Mouse (Mus musculus) kidney, postnatal 10 days (tissue): ENCODE measurements around the gene Endou.

Experiments
- DNase-seq: peaks from one replicate; pipeline ENCODE4 v3.0.0; 2021; ENCODE audit warnings: mixed read lengths

Endou gene

DNA sequence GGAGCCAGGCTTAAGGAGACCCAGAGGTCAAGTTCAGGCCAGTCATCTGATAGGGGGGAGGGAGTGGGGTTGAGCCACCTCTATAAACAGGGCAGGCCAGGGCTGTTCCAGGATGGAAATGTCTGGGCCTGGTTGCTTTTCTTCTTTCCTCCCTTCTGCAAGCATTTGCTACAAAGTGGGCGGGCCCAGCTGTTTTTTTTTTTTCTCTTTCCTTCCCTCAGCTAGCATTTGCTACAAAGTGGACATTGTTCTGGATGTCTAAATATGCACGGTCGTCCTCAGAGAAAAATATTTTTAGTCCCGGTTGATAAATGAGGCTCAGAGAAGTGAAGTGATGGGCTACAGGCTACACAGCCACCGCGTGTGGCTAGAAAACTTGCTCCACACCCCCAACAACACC lies 23.3 kb upstream of the Endou start:
- no peak for DNase-seq

DNA sequence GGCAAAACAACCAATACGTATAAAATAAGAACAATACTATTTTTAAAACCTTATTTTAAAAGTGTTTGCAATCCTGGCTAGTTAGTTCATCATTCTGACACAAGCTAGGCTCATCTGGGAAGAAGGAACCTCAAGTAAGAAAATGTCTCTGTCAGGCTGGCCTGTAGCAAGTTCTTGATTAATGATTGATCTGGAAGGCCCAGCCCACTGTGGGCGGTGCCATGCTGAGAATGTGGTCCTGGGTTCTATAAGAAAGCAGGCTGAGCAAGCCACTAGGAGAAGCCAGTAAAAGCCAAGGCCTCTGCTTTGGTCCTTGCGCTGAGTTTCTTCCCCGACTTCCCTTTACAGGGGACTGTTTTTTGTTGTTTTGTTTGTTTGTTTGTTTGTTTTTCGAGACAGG lies 21.4 kb upstream of the Endou start:
- no peak for DNase-seq

- DNase-seq = peak; percentile 54
Measured at GRCm38 (mm10) chr15:97751676-97752075, 20.5 kb upstream of the Endou start.

GRCm38 (mm10) chr15:97750697-97751096 lies 19.6 kb upstream of the Endou start:
- DNase-seq = peak; percentile 91

- no peak for DNase-seq
Measured at GRCm38 (mm10) chr15:97749841-97750240, 18.7 kb upstream of the Endou start.

GRCm38 (mm10) chr15:97749397-97749796 lies 18.3 kb upstream of the Endou start:
- no peak for DNase-seq

DNA sequence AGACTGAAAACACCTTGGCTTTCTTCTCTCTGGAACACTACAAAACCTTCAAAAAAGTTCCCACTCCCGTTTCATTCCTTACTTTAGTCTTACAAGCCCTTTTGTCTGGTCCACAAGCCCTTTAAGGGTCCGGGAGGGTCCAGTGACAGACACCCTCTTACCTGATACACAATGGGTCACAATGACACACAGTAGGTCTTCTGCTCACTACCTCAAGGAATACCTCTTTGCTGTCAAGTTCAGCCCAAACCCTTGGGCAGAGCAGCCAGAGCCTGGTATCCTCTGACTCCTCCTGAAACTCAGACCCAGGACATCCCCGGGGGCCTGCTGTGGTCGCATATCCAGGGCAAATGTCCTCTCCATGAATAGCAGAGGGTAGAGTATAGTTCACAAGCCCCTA lies 17.8 kb upstream of the Endou start:
- no peak for DNase-seq

GRCm38 (mm10) chr15:97748309-97748708 lies 17.2 kb upstream of the Endou start:
- DNase-seq = no peak

GRCm38 (mm10) chr15:97747486-97747885 lies 16.3 kb upstream of the Endou start:
- no peak for DNase-seq

DNA sequence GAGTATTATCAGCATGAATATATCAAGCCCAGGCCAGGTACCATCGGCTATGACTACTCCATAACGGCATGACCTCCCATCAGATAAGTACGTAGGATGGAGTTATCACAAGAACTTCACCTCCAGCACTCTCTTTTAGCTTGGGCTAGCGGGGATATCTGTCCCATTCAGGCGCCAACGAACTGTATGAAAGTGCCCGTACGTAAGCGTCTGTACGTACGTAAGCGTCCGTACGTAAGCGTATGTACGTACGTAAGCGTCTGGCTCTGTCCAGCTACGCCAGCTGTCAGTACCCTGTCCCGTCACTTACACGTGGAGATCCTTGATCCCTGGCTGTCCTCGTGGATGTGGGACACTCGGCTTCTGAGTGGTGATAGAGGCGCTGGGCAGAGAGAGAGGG lies 15.6 kb upstream of the Endou start:
- DNase-seq = no peak

DNA sequence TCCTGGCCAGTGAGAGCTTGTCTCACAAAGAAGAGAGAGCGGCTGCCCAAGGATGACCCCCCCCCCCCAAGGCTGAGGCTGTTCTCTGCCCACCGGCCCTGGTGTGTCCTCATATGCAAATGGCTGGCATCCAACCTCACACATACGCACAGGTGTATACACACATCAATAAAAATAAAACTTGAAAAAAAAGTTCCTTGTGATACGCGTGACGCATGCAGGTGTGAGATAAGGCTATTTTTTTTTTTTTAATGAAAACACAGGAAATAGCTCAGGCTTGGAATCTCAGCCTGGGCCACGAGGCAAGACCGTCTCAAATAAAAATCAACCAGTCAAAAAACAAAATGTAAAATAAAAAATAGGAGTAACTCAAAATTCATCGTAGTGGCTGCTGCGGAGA lies 15.1 kb upstream of the Endou start:
- no peak for DNase-seq

DNA sequence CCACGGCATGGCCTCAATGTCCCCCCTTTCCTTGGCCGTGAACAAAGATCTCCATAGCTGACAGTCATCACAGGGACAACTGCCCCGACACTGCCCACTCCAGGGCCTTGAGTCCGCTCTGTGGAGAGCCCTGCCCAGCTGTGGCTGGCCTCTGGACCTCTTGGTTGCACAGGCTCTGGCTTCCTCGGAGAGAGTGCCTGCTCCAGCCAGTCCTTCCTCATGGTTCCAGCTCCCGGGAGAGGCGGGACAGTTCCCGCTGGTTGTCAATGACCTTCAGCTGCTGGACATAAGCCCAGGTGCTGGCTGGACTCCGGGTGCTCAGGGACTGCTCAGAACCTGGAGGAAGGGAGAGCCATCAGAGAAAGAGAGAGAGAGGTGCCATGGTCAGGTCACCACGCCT lies 14.2 kb upstream of the Endou start:
- peak; percentile 72 for DNase-seq

DNA sequence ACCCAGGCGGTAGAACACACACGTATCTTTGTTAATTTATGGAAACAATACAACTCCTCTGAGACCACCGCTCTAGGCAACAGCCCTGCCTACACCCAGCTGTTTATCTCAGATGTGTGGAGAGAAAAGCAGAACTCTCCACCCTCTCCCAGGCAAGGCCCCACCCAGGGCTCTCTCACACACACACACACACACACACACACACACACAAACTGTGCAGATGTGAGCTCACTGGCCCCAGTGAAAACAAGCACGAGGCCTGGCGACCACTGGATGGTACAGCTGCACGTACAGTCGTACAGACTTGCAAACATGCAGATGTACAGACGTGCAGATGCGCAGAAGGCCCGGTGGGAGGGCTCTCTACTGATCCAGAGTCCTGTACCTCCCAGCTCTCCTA lies 13.8 kb upstream of the Endou start:
- DNase-seq = no peak

DNA sequence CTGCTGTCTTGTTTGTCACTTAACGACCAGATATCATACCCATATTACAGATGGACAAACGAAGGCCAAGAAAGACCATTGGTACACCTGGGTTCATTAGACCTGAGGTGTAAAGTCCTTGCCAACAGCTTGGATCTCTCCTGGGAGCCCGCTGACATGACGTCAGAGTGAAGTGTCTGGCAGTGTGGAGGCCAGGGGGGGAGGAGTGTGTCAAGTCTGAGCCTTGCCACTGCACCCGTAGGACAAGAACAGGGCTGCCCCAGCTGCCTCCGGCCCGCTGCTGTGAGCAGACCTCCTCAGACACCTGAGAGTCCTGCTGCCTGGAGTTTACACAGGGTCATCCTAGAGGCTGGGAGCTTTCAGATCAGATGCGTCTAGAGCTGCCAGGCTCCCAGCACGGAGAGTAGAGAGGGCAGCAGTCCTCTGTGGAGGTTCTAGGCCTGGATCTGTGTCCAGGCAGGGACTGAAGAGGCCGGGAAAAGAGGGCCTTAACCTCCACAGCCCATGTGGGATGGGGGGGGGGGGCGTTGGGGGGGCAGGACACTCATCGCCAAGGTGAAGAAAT lies 12.9 kb upstream of the Endou start:
- DNase-seq = no peak

DNA sequence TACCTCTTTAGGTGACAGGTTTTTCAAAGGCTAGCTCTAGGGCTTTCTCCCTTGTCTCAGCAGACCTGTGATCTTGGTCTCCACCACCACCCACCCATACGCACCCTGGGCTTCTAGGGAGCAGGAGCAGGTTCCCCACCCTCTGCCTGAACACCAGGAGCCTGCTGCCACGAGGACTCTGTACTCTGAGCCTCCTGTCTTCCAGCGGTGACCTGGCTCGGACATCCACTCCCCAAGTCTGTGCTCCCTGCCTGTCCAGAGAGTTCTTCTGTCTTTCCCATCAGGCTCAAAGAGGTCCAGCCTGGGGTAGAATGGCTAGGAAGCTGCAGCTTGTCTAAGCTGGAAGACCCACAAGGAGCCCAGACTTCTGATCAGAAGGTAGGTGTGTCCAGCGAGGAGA lies 12.1 kb upstream of the Endou start:
- no peak for DNase-seq

- DNase-seq = no peak
Measured at GRCm38 (mm10) chr15:97742600-97742999, 11.5 kb upstream of the Endou start.

- DNase-seq = no peak
Measured at GRCm38 (mm10) chr15:97742074-97742473, 10.9 kb upstream of the Endou start.

- no peak for DNase-seq
Measured at GRCm38 (mm10) chr15:97741662-97742061, 10.5 kb upstream of the Endou start.

- no peak for DNase-seq
Measured at GRCm38 (mm10) chr15:97740283-97740732, 9.2 kb upstream of the Endou start.

- DNase-seq = no peak
Measured at GRCm38 (mm10) chr15:97738923-97739322, 7.8 kb upstream of the Endou start.

DNA sequence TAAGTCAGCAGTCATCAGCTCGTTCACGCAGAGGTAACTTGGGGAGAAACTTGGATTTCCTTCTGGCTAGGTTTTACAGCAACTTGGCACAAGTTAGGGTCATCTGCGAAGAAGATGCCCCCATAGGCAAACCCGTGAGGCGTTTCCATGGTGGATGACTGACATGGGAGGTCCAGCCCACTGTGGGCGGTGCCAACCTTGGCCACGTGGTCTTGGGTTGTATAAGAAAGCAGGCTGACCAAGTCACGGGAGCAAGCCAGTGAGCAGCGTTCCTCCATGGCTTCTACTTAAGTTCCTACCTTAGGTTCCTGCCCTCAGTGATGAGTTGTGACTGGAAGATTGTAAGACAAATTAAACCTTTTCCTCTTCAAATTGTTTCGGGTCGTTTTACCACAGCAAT lies 849 bp upstream of the Endou start:
- no peak for DNase-seq

DNA sequence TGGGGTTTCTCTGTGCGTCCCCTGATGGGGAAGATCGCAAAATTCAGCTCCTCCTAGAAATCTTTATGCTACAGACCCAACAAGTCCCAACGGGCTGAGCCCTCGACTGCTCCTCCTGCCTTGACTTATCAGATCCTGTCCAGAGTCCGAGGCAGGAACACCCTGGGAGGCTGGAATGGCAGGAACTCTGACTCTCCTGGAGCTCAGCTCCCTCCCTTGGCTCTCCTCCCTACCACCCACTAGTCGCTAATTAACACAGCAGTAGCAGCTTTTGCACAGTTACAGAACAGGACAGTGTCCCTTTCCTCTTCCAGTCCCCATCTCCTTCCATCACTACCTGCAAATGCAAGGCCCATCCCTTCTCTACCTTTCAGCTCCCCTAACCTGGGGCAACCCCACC lies 774 bp downstream of the Endou start:
- DNase-seq = peak; percentile 52

DNA sequence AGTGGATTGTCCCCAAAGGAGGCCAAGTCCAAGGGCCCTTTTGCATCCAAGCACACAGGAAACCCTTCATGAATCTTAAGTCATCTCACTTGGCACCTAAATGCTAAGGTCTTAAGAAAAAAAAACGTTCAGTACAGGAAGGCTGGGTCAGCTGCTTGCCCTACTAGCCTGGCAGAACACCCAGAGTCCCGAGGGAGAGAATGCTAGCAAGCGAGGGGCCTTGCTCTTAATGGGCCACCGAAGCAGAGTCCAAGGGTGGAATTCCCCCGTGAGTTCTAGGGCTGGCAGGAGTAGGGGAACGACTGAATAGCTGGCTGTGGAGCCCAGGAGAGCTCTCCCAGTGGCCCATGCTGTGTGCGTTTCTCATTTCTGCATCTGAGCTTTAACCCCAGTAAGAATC lies 2.3 kb downstream of the Endou start:
- peak; percentile 61 for DNase-seq

DNA sequence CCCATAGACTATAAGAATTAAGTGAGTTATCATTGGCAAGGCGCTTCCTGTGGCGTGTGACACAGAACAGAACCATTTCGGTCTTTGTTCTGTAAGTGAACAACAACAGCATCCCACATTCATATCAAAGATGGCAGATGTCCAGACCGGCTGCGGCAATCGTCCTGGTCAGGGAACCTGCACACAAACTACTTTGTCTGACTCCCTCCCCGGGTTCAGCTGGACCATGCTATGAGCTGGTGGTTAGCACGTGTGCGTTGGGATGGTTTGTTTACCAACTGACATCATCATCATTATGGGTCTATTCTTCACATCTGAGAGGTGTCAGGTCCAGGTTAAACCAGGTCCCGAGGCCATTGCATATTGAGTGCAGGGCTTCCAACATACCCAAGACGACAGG lies 2.7 kb downstream of the Endou start:
- DNase-seq = no peak

DNA sequence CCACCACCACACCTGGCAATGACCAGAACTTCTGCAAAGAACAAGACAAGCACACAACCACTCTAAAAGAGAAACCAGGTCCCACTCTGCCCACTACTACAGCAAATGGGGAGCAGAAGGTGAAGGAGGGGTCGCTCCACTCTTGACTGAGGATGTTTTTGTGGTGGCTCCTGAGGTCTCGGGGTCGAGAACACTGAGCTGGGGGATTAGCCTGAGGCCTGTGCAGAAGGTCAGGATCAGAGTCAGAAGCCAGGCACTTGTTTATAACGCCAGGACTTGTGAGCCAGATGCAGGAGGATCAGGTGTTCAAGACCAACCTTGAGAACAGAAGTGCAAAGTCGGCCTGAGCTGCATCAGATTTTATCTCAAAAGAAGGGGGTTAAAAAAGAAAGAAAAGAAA lies 3.6 kb downstream of the Endou start:
- no peak for DNase-seq

GRCm38 (mm10) chr15:97727048-97727447 lies 4.1 kb downstream of the Endou start:
- no peak for DNase-seq
